Mouse (Mus musculus) layer of hippocampus, adult 2 months (tissue): ENCODE results near the gene C1ql4. TPM values are rescaled to one million over a fixed set of nuclear protein-coding genes. Genes with fewer than 3 reads are reported as not detected.
A peak's percentile ranks its signal among the peaks of the same experiment; 100 is the strongest.
"Not testable (repeated sequence)": the region's sequence is repeated elsewhere in the genome, so short reads cannot be mapped to it uniquely, and the experiment has no call there.

Experiments
- DNase-seq, 2 experiments: peaks; one replicate each; pipeline ENCODE4 v3.0.0; 2022; ENCODE audit warnings: low spot score in 2 of 2
- H3K27ac ChIP-seq: fragments of 200-600 bp; 2 replicates; pipeline ENCODE4 v1.8.1; 2022
- H3K4me3 ChIP-seq: fragments of 200-600 bp; 2 replicates; pipeline ENCODE4 v1.8.1; 2022; ENCODE audit warnings: mild to moderate bottlenecking
- CTCF ChIP-seq: fragments of 200-600 bp; conservative IDR thresholded peaks from 2 replicates; pipeline ENCODE4 v1.8.1; 2022; ENCODE audit warnings: antibody characterized with exemption, mild to moderate bottlenecking, moderate library complexity
- total RNA-seq, 2 experiments: library from RNA; stranded (reverse); gene quantifications; 2 replicates each; pipeline ENCODE4 v1.2.3; 2021

C1ql4 gene
- total RNA-seq, 2 experiments from 2014 or later: not detected

DNA sequence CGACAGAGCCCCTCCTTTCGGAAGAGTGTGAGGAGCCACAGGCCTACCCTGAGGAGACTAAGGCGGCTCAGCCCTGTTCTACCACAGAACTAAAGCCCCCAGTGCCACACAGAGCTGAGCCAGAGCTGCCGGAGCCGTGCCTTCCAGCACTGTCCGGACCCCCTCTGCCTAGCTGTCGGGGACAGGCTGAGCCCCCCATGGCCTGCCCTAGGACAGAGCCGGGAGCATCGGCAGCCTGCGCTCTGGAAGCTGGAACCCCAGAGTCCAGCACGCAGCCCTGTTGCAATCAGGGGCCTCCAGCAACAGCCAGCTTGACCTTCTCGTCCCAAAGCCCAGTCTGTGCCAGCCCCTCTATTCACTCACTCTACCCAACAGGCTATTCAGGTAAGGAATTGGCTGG lies 5.3 kb downstream of the C1ql4 start:
- H3K27ac ChIP-seq: no peak overlapping the region
- no peak for DNase-seq

DNA sequence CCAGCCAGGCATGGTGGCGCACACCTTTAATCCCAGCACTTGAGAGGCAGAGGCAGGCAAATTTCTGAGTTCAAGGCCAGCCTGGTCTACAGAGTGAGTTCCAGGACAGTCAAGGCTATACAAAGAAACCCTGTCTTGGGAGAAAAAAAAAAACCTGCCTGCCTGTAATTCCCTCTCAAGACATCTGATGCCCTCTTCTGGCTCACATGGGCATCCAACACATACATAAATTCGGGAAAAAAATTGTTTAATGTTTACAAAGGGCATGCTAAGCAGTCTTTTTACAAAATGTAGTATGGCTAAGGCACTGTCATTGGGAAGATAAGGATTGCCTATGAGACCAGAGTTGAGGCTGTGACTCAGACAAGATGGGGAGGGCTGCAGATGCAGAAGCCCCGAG lies 7.8 kb downstream of the C1ql4 start:
- Histone ChIP-seq H3K4me3 (no peak overlapping the region), H3K27ac (no peak overlapping the region)
- peak; percentile 52 for TF ChIP-seq CTCF
- DNase-seq: no peak

More for the DNA sequence above, 5.3 kb downstream of the C1ql4 start:
- H3K4me3 ChIP-seq: no peak overlapping the region
- TF ChIP-seq CTCF: no peak

DNA sequence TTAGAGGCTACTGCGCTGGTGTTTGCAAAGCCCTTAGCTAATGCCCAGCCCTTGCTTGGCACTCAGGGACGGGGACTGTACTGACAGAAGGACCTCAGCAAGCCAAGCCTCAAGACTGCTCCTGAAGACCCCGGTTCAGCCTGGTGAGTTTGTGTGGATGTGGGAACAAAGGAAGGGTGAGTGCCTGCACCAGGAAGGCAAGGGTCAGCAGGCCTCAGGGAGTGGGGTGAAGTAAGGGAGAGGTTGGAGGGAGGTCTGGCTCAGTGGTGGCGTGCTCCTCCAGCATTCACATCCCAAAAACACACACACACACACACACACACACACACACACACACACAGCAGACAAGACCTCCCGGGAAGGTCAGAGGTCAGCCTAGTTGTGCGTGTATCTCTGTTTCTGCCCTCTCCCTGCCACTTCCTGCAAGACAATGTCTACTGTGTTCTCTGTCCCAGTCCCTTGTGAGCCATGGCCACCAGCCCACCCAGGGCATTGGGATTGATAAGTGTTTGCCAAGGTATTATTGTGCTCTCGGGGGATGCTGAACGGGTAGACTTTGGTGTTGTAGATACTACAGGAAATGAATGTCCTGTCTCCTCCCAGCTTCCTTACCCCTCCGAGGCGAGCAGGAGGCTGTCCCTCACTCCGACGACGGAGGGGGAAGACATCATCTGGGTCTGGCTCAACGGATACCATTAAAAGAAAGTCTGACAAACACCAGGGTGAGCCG lies 9.3 kb downstream of the C1ql4 start:
- no peak for DNase-seq
- H3K4me3 ChIP-seq: no peak overlapping the region
- H3K27ac ChIP-seq: no peak overlapping the region
- TF ChIP-seq CTCF: no peak

DNA sequence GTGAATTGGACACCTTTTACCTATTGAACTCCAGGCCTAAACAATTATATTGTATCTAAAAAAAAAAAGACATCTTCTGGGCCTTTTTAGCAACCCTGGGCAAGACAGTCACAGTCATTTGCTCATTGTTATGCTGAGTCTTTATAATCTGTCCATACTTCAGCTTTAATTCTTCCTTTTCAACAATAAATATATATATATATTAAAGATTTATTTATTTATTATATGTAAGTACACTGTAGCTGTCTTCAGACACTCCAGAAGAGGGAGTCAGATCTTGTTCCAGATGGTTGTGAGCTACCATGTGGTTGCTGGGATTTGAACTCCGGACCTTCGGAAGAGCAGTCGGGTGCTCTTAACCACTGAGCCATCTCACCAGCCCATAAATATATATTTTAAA lies 11.6 kb downstream of the C1ql4 start:
- H3K4me3 ChIP-seq, H3K27ac ChIP-seq, DNase-seq: not testable (repeated sequence)

DNA sequence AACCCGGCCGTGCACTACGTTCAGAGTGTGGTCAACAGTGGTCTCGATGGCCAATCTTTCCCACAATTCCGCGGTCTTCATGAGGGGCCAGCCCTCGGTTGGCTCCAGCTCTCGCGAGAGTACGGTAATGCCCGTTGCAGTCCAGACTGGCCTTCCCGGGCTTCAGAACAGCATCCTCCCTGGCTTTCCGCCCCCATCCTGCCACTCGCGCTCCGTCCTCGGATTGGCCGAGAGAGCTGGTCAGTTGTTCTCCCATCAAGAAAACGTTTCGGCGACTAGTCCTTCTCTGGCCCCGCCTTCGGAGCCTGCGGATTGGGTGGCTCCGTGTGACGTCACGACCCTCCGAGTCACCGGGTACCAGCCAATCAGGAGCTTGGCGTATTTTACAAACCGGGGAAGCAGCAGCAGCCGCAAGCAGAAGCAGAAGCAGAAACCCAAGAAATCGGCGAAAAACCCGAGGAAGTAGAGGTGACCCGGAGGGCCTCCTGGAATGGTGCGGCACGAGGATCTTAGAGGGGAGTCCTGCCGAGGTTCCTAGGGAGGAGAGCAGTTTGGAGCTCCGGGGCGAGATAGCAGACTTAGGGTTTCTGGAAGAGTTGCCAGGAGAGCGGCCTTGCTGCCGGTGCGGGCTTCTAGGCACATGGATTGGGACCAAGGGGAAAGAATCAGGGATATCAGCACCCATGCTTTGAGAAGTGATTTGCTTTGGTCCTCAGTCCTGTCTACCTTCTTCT lies 12.8 kb downstream of the C1ql4 start:
- DNase-seq: peak; percentile 97 to 98
- H3K4me3 ChIP-seq: peak overlapping the region; percentile 75
- H3K27ac ChIP-seq: peak overlapping the region; percentile 99
- no peak; the same call in 1 of the 2 replicates for TF ChIP-seq CTCF

DNA sequence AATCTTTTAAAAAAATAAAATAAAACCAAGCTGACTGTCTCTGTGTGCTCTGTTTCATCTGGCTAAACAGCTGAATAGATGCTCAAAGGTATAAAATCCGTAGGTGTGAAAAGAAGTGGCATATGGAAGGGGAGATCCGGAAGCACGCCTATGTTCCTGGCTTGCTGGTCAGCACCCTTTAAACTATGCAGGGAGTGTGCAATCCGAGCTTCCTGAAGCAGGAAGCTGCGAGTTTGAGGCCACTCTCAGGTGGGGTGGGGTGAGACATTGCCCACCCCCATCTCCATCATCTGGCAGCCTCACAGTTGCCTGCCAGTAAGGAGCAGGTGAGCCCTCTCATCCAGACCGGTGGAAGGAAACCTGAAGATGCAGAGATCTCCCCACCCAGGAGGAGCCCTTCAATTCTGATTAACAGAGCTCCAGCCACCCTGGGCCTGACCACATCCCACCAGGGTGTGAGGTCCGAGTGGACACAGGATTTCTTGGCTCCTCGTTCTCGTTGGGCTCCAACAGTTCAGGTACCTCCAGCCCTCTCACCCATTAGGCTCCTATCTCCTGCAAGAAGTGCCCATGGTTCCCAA lies 13.5 kb downstream of the C1ql4 start, which contains the start of gene Troap:
Gene Troap (plus strand): TSS at position 557 of the 581 bp plus-strand sequence.
- no peak for TF ChIP-seq CTCF
- peak within 1 kb of the TSS; percentile 75 for H3K4me3 ChIP-seq
- peak within 1 kb of the TSS; percentile 99 for H3K27ac ChIP-seq
- DNase-seq: no peak

DNA sequence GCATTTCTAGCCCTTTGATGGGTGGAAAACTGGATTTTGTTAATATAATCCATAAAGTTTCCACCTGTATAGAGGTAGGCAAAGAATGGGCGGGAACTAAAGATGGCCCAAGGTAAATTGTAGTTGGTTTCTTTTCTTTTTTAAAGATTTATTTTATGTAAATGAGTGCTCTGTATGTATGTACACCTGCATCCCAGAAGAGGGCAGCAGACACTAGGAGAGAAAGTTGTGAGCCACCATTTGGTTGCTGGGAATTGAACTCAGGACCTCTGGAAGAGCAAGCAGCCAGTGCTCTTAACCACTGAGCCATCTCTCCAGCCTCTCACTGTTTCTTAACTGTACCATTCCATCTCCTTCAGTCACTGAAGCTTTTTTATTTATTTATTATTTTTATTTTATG lies 15.6 kb downstream of the C1ql4 start:
- Histone ChIP-seq H3K27ac (no peak overlapping the region), H3K4me3 (no peak overlapping the region)
- no peak for DNase-seq
- TF ChIP-seq CTCF: peak; percentile 53

DNA sequence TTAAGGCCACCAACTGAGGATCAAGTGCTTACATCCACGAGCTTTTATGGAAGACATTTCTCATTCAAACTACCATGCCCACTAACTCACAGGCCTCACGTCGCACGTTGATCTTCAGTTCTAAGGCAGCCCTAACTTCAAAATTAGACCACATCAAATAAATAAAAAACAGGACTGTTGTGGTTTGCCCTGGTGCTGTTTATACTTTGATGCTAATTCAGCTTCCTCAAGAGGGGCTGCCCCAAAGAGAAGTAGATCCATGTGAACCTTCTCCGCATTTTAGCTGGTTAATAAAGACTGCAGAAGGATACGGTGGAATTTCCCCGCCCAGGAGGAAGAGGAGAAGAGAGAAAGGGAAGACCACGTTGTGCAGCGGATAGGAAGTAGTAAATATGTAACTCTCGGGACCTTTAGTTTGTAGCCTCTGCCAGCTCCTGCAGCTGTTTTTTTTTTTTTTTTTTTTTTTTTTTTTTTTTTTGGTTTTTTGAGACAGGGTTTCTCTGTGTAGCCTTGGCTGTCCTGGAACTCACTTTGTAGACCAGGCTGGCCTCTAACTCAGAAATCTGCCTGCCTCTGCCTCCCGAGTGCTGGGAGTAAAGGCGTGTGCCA lies 22.0 kb downstream of the C1ql4 start:
- no peak overlapping the region for H3K4me3 ChIP-seq
- no peak overlapping the region for H3K27ac ChIP-seq
- DNase-seq: no peak
- TF ChIP-seq CTCF: no peak

DNA sequence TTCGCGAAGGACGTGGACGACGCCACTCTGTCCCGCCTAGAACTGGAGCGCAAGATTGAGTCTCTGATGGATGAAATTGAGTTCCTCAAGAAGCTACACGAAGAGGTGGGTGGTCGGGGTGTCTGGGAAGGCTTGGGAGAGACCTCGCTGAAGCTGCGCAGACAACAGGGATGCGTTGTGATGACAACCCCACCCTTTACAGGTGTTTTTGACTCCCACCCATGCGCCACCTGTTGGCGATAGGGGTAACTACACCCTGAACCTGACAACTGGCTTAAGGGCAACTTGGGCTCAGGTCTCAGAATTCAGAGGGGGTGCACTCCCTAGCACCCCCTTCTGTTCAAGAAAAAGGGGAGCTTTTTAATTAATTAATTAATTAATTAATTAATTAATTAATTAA lies 31.3 kb downstream of the C1ql4 start:
- no peak overlapping the region for H3K4me3 ChIP-seq
- TF ChIP-seq CTCF: peak; percentile 81
- H3K27ac ChIP-seq: no peak overlapping the region
- no peak for DNase-seq

DNA sequence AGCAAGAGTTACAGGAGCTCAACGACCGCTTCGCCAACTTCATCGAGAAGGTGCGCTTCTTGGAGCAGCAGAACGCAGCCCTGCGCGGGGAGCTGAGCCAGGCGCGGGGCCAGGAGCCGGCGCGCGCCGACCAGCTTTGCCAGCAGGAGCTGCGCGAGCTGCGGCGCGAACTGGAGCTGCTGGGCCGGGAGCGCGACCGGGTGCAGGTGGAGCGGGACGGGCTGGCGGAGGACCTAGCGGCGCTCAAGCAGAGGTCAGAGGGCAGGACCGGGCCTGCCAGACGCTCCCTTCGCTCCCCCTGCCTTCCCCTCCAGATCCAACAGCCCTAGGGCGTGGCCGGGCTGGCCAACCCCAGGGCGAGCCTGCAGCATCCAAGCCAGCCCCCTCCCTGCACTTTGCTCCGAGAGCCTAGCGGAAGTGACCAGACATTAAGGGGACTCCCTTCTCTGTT lies 32.1 kb downstream of the C1ql4 start:
- DNase-seq: peak in 1 of 2 experiments; percentile 24
- Histone ChIP-seq H3K4me3 (peak overlapping the region; percentile 39), H3K27ac (no peak overlapping the region)
- no peak for TF ChIP-seq CTCF

DNA sequence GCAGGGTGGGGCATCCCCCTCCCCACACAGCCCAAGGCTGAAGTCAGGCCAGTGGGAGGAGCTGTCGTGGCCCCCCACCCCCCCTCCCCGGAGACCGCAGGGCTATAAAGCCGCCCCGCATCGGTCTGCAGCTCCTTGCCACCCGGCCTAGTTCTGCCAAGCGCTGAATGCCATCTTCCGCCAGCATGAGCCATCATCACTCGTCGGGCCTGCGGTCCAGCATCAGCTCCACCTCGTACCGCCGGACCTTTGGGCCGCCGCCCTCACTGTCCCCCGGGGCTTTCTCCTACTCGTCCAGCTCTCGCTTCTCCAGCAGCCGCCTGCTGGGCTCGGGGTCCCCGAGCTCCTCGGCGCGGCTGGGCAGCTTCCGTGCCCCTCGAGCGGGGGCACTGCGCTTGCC lies 32.6 kb downstream of the C1ql4 start, which contains the start of gene Prph:
Gene Prph (plus strand): TSS at position 135 of the 400 bp plus-strand sequence.
- Histone ChIP-seq H3K4me3 (peak within 1 kb of the TSS; percentile 39), H3K27ac (no peak within 1 kb of the TSS)
- no peak for TF ChIP-seq CTCF
- DNase-seq: no peak

DNA sequence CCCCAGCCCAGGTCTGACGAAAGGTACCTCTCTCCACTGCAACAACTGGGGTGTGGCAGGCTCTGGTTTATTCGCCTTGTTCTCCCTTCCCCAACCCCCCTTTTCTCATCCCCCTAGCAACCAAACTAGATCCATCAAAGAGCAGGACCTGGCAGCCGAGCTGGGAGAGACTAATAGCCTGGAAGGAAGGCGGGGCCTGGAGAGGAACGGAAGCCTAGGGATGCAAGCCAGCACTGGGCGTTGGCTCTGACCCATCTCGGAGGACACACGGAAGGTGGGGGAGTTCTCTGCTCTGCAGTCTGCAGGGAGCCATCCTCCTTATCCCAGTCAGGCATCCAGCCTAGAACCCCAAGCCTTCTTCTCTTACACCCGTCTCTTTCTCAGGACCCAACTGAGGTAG lies 34.2 kb downstream of the C1ql4 start:
- no peak overlapping the region for H3K4me3 ChIP-seq
- no peak for DNase-seq
- no peak overlapping the region for H3K27ac ChIP-seq
- TF ChIP-seq CTCF: no peak
